Mouse (Mus musculus) neural tube, embryonic 11.5 days (tissue): Measurements from ENCODE around the gene Bahd1. TPM values are rescaled to one million over a fixed set of nuclear protein-coding genes. Genes with fewer than 3 reads are reported as not detected.
A peak's percentile ranks its signal among the peaks of the same experiment; 100 is the strongest.

Experiments
- ATAC-seq: fragments of 200-750 bp; cut with Nextera tagmentation; 2 replicates; pipeline ENCODE4 v1.8.0; 2017; ENCODE audit warnings: moderate number of reproducible peaks, mild to moderate bottlenecking, moderate TSS enrichment, moderate library complexity; ENCODE audit not compliant: insufficient read depth, low FRiP score, low TSS enrichment
- DNase-seq: peaks from one replicate; pipeline ENCODE4 v3.0.0-alpha.2; 2015; ENCODE audit warnings: low spot score
- H3K27ac ChIP-seq: fragments of 300-500 bp; sonication (generic); 2 replicates; pipeline ENCODE4 v1.5.1; 2014; ENCODE audit warnings: low read depth, mild to moderate bottlenecking, low read length
- H3K27me3 ChIP-seq: fragments of 300-500 bp; sonication (generic); 2 replicates; pipeline ENCODE4 v1.6.1; 2014; ENCODE audit warnings: mild to moderate bottlenecking, low read length, mixed read lengths; ENCODE audit not compliant: control insufficient read depth, insufficient read depth
- H3K36me3 ChIP-seq: fragments of 300-500 bp; sonication (generic); 2 replicates; pipeline ENCODE4 v1.6.1; 2014; ENCODE audit warnings: mild to moderate bottlenecking, low read length, moderate library complexity, mixed read lengths; ENCODE audit not compliant: control insufficient read depth, insufficient read depth
- H3K4me1 ChIP-seq: fragments of 300-500 bp; sonication (generic); 2 replicates; pipeline ENCODE4 v1.6.1; 2014; ENCODE audit warnings: low read length, mixed read lengths; ENCODE audit not compliant: control insufficient read depth, insufficient read depth
- H3K4me2 ChIP-seq: fragments of 300-500 bp; sonication (generic); 2 replicates; pipeline ENCODE4 v1.6.1; 2014; ENCODE audit warnings: low read depth, mild to moderate bottlenecking, moderate library complexity
- H3K4me3 ChIP-seq: fragments of 300-500 bp; sonication (generic); 2 replicates; pipeline ENCODE4 v1.5.1; 2014; ENCODE audit warnings: low read depth, low read length
- H3K9ac ChIP-seq: fragments of 300-500 bp; sonication (generic); 2 replicates; pipeline ENCODE4 v1.6.1; 2014; ENCODE audit warnings: mild to moderate bottlenecking, low read length
- H3K9me3 ChIP-seq: fragments of 300-500 bp; sonication (generic); 2 replicates; pipeline ENCODE4 v1.6.1; 2016; ENCODE audit warnings: low read length; ENCODE audit not compliant: control insufficient read depth
- WGBS: fragments of 180-500 bp; shearing (Covaris S2); extraction: QIAGEN DNeasy Blood & Tissue Kit; methylation state at CpG from one replicate; pipeline ENCODE4 v1.1.7; 2014; 5-methylcytosine and 5-hydroxymethylcytosine counted together
- polyA plus RNA-seq: library from polyadenylated mRNA; unstranded; fragments of >200 nt; fragmentation: Nextera tagmentation; extraction: Ambion mirVana; gene quantifications from 2 replicates; pipeline ENCODE4 v1.2.1, GENCODE M21; 2014

The Bahd1 gene
- polyA plus RNA-seq, 1 experiment from 2014 or later = 1.5 TPM

DNA sequence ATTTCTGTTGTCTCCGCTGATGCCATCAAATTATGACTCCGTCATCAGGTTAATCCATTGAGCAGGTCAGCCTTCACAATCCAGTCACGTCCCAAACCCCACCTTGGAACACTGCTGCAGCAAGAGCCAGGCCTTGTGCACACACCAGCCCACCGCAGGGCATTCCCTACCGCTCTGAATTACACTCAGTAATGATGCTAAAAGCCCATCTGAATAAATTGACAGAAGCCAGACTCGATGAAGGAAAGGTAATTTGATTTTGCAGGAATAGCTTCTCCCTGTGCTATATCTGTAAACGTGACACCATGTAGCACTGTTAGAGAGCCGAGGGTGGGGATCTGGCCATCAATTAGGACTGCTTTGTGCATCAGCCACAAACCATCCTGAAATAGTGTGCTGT is 24.9 kb upstream of the Bahd1 start:
- Histone ChIP-seq H3K9me3 (no peaks in the 10 kb centered on the region), H3K4me2 (no peak overlapping the region), H3K9ac (no peak overlapping the region), H3K36me3 (peaks cover 10% of the 10 kb centered on the region), H3K27me3 (no peaks in the 10 kb centered on the region), H3K4me3 (no peak overlapping the region), H3K27ac (no peak overlapping the region), H3K4me1 (no peaks in the 10 kb centered on the region)
- ATAC-seq (no peak), DNase-seq (no peak)
- 93% methylated on average over 8 of the region's 8 CpGs for WGBS

DNA sequence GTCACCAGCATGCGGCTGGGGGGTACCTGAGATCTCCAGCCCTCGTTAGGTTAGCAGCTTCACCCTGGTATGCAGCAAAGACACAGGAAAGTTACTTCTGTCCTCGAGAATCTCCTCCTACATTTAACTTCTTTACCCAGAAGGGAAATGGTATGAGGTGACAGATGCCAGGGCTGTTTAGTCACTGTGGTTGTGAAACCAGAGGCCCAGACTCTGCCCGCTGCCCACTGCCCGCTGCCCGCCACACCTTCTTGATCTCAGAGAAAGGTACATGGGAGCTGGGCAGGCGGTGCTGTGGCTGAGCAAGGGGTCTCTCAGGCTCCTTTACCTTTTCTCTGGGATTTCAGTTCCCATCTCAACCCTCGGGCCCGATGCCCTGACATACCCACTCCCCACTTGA is 23.7 kb upstream of the Bahd1 start:
- ATAC-seq = no peak
- Histone ChIP-seq H3K4me3 (no peak overlapping the region), H3K4me2 (no peak overlapping the region), H3K27me3 (no peaks in the 10 kb centered on the region), H3K9ac (no peak overlapping the region), H3K36me3 (peaks cover 10% of the 10 kb centered on the region), H3K27ac (no peak overlapping the region), H3K4me1 (no peaks in the 10 kb centered on the region), H3K9me3 (no peaks in the 10 kb centered on the region)
- DNase-seq = no peak
- WGBS = 91% methylated on average over 9 of the region's 9 CpGs

DNA sequence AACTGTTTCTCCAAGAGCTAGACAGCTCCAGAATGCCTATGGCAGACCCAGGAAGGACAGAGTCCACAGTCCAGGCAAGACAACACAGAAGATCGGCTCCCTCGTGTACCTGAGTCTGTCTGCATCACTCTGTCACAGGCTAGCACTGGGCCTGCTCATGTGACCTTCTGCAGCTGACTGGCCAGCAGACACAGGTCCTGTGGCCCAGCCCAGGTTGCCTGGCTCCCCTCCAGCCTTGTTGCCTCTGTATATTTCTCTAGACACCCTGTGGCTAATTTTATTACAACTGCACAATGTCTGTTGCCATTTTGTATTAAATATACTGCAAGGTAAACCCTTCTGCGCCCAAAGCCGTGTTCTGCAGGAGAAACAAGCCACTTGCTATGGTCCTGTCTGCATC is 19.2 kb upstream of the Bahd1 start:
- 86% methylated on average over 4 of the region's 4 CpGs for WGBS
- Histone ChIP-seq H3K27me3 (0 out of 2 replicates have a peak, but pooled peaks cover 2% of the 10 kb centered on the region), H3K4me3 (no peak overlapping the region), H3K9ac (no peak overlapping the region), H3K4me1 (no peaks in the 10 kb centered on the region; the same call in 1 of the 2 replicates), H3K27ac (no peak overlapping the region), H3K4me2 (no peak overlapping the region), H3K9me3 (no peaks in the 10 kb centered on the region), H3K36me3 (peaks cover 8% of the 10 kb centered on the region; the same call in 1 of the 2 replicates)
- DNase-seq (no peak), ATAC-seq (no peak)

DNA sequence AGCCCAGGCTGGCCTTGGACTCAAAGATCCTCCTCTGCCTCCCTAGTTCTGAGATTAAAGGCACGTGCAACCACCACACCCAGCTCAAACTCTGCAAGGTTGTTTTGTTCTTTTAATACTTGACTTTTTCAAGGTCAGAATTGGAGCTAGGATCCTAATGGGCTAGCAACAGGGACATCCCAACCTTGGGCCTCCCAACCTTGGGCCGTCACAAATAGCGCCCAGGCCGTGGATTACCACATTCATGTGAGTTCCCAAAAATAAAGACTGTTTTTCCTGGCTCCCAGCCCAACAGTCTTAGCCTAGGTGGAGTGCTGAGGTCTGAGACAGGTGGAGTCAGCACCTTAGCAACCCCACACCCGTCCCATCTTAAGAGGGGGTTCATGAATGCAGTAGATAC is 18.2 kb upstream of the Bahd1 start:
- Histone ChIP-seq H3K9me3 (no peaks in the 10 kb centered on the region), H3K9ac (no peak overlapping the region), H3K27me3 (0 out of 2 replicates have a peak, but pooled peaks cover 2% of the 10 kb centered on the region), H3K4me1 (no peaks in the 10 kb centered on the region; the same call in 1 of the 2 replicates), H3K36me3 (peaks cover 4% of the 10 kb centered on the region; the same call in 1 of the 2 replicates), H3K27ac (no peak overlapping the region), H3K4me3 (no peak overlapping the region), H3K4me2 (no peak overlapping the region)
- ATAC-seq (no peak), DNase-seq (no peak)
- WGBS = 92% methylated on average over 5 of the region's 5 CpGs

DNA sequence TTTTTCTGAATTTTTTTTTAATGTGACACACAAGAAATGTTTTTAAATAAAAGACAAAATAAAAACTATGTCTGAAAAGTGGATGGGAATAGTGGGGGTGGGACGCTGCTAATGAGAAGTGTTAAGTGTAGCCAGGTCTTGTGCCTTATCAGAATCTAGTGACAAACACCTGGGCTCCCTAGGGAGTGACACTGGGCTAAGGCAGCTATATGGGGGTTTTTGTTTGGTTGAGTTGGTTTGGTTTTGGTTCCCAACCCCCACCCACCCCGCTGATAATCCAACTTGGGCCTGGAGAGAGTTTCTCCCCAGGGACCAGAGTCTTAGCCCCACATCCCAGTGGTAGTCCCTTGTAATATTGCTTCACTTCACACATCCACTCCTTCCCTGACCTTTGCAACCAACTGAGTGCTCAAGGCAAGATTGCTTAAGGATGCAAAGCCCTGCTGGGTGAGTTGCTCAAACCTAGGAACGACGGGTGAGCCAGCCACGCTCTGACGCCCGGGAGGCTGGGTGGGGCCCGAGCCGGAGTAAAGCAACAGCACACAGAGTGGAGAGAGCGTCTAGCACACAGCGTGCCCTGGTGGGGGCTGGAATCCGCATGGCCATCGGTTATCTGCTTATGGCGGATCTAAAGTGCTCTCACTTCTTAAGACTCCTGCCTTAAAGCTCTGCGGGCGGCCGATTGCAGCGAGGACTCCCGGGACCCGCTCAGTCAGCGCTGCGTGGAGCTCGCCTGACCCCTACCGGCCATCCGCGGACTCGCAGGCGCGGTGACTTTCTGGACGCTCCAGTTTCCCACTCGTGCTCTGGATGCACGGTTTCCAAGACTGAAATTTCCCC is 17.1 kb upstream of the Bahd1 start:
- Histone ChIP-seq H3K36me3 (no peaks in the 10 kb centered on the region), H3K27me3 (0 out of 2 replicates have a peak, but pooled peaks cover 2% of the 10 kb centered on the region), H3K27ac (no peak overlapping the region), H3K9ac (peak overlapping the region; percentile 20), H3K4me1 (no peaks in the 10 kb centered on the region; the same call in 1 of the 2 replicates), H3K9me3 (no peaks in the 10 kb centered on the region), H3K4me3 (peak overlapping the region; percentile 27; the same call in 1 of the 2 replicates), H3K4me2 (peak overlapping the region; percentile 70)
- WGBS = 2% methylated on average over 32 of the region's 32 CpGs
- ATAC-seq (peak; percentile 69), DNase-seq (peak; percentile 87)

DNA sequence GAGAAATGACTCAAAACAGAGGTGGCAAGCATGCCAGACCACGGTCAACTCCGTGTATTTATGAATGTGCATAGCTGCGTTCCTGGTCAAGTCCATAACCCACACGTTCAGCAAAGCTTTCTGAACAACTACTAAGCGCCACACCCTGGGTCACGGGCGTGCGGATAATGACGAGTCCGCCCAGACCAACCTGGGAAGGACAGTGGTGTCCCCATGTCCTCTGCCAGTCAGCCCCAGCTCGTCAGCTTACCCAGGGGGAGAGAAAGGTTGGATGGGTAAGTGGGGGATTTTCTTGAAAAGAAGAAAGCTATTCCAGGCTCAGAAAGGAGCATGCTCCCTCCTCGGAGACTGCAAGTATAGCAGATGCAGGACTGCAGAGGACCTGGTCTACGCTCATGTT is 12.7 kb upstream of the Bahd1 start:
- Histone ChIP-seq H3K4me3 (no peak overlapping the region), H3K4me1 (no peaks in the 10 kb centered on the region; the same call in 1 of the 2 replicates), H3K36me3 (no peaks in the 10 kb centered on the region), H3K4me2 (no peak overlapping the region), H3K27me3 (0 out of 2 replicates have a peak, but pooled peaks cover 2% of the 10 kb centered on the region), H3K9ac (no peak overlapping the region), H3K27ac (no peak overlapping the region), H3K9me3 (no peaks in the 10 kb centered on the region)
- WGBS = 73% methylated on average over 13 of the region's 13 CpGs
- ATAC-seq (no peak), DNase-seq (no peak)

DNA sequence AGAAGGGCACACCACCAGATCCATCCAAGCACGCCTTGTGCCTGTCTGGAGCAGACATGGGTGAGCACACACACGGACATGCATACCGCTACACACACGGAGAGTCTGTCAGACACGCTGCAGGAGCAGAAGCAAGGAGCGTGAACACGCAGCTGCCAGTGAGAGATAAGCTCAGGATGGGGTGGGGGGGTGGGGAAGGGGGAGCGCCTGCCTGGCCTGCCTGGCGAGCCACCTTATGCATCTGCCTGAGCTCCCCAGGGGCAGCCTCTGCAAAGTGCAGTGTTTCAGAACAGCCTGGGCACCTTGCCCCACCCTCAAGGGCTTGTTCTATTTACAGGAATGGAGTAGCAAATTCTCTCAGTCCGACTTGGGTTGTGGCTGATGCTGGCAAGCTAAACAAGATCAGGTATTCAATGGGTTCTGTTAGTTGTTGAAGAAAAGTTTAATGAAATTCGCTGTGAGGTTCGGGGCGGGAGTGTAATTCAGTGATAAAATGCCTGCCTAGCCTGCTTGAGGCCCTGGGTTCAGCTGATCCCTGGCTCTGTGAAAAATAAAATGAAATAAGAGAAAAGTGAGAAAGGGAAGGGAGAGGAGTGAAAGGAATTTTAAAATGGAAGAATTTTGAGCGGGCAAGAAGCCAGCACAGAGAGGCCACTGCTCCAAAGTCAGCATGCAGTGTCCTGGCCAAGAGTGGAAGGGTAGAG is 12.2 kb upstream of the Bahd1 start:
- 39% methylated on average over 14 of the region's 14 CpGs for WGBS
- no peaks in the 10 kb centered on the region for H3K36me3 ChIP-seq
- DNase-seq (no peak), ATAC-seq (no peak)
- H3K4me1 ChIP-seq = no peaks in the 10 kb centered on the region; the same call in 1 of the 2 replicates
- H3K4me2 ChIP-seq = no peak overlapping the region
- 0 out of 2 replicates have a peak, but pooled peaks cover 2% of the 10 kb centered on the region for H3K27me3 ChIP-seq
- no peak overlapping the region for H3K9ac ChIP-seq
- H3K9me3 ChIP-seq = no peaks in the 10 kb centered on the region
- H3K27ac ChIP-seq = no peak overlapping the region
- no peak overlapping the region for H3K4me3 ChIP-seq

DNA sequence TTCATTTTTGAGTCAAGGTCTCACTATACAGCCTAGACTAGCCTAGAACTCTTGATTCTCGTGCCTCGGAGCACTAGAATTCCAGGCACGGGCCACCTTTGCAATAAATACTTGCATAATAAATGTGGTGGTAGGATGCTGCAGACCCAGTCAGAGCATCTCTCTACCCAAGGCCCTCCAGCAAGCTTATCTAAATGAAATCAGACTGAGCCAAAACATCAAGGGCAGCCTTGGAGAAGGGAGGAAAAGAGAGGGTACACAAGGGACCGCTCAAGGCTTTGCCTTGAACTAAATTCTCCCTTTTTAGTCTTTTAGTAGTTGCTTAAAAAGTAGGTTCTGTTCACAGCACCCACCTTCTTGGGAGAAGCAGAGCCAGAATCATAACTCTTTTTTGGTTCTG is 9.0 kb upstream of the Bahd1 start:
- Histone ChIP-seq H3K4me1 (peaks cover 2% of the 10 kb centered on the region), H3K9me3 (no peaks in the 10 kb centered on the region), H3K36me3 (no peaks in the 10 kb centered on the region), H3K27ac (no peak overlapping the region), H3K4me2 (no peak overlapping the region), H3K4me3 (no peak overlapping the region), H3K27me3 (peaks cover 19% of the 10 kb centered on the region), H3K9ac (no peak overlapping the region)
- no peak for DNase-seq
- ATAC-seq = no peak
- 88% methylated on average over 4 of the region's 4 CpGs for WGBS
